Mouse (Mus musculus): ENCODE data around the gene Ecpas. TPM values are rescaled to one million over a fixed set of nuclear protein-coding genes. Genes with fewer than 3 reads are reported as not detected.

The Ecpas gene
- total RNA-seq, 2 experiments from 2014 or later: 34.1 to 54.1 TPM

GRCm38 (mm10) chr4:58763417-58763816, 149.1 kb downstream of the Ecpas start:
- no peak for ATAC-seq (replicated peaks; ENCODE audit: low FRiP score, poor library complexity, severe bottlenecking)

DNA sequence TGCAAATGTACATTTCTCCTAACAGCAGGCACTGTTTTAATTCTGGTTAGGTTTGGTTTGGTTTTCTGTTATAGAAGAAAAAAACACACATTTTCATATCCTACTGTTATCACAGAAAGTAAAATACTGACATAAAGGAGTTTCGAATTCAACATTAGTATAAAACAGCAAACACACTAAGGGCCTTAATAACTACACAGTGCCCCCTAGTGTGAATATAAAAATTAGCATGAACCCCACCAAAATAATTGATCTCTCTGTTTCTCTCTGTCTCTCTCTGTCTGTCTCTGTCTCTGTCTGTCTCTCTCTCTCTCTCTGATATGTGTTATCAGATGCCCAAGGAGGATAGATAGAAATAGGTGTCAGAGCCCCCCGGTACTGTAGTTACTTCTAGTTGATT, 163.0 kb downstream of the Ecpas start:
- no peak for ATAC-seq (replicated peaks; ENCODE audit: low FRiP score, poor library complexity, severe bottlenecking)

GRCm38 (mm10) chr4:58749101-58749500, 163.4 kb downstream of the Ecpas start:
- no peak for ATAC-seq (replicated peaks; ENCODE audit: low FRiP score, poor library complexity, severe bottlenecking)

Other genes with a start within 250 kb of the Ecpas start
- gene Olfr267, start 125.0 kb downstream of the Ecpas start, total RNA-seq (2015; ENCODE audit: low replicate concordance): 0.72 TPM in 1 of 2 replicates, not detected in the other
- not detected in 2 replicates for gene Olfr267, start 125.0 kb downstream of the Ecpas start, total RNA-seq (2017; ENCODE audit: low replicate concordance)
- not detected in 2 replicates for gene Zkscan16, start 30.9 kb upstream of the Ecpas start, total RNA-seq (2015; ENCODE audit: low replicate concordance)
- not detected in 2 replicates for gene Zkscan16, start 30.9 kb upstream of the Ecpas start, total RNA-seq (2017; ENCODE audit: low replicate concordance)
- 4.3 and 9.2 TPM in 2 replicates for gene Ptgr1, start 74.4 kb upstream of the Ecpas start, total RNA-seq (2015; ENCODE audit: low replicate concordance)
- gene Ptgr1, start 74.4 kb upstream of the Ecpas start, total RNA-seq (2017; ENCODE audit: low replicate concordance): 4.3 and 4.4 TPM in 2 replicates
- gene Dnajc25, start 82.3 kb upstream of the Ecpas start, total RNA-seq (2015; ENCODE audit: low replicate concordance): 1.1 and 5.0 TPM in 2 replicates
- gene Dnajc25, start 82.3 kb upstream of the Ecpas start, total RNA-seq (2017; ENCODE audit: low replicate concordance): 1.2 and 2.2 TPM in 2 replicates
- not detected in 2 replicates for gene Gm20503, start 90.5 kb upstream of the Ecpas start, total RNA-seq (2015; ENCODE audit: low replicate concordance)
- gene Gm20503, start 90.5 kb upstream of the Ecpas start, total RNA-seq (2017; ENCODE audit: low replicate concordance): not detected in 2 replicates
- gene Gng10, start 122.3 kb upstream of the Ecpas start, total RNA-seq (2015; ENCODE audit: low replicate concordance): 26.0 and 34.2 TPM in 2 replicates
- 7.8 and 8.2 TPM in 2 replicates for gene Gng10, start 122.3 kb upstream of the Ecpas start, total RNA-seq (2017; ENCODE audit: low replicate concordance)
- gene AI481877, start 226.2 kb upstream of the Ecpas start, total RNA-seq (2015; ENCODE audit: low replicate concordance): not detected in 2 replicates
- not detected in 2 replicates for gene AI481877, start 226.2 kb upstream of the Ecpas start, total RNA-seq (2017; ENCODE audit: low replicate concordance)